Mouse (Mus musculus) cortical plate, adult 2 months (tissue): Measurements from ENCODE around the gene Ndufb3.

ENCODE experiments used
- CTCF ChIP-seq: fragments of 200-500 bp; IDR thresholded peaks from 2 replicates; pipeline ENCODE4 v1.5.1; 2011; ENCODE audit warnings: mild to moderate bottlenecking, control low read depth, low read length; ENCODE audit not compliant: insufficient read depth; ENCODE audit errors: extremely low read depth
- POLR2A ChIP-seq: fragments of 200-500 bp; IDR thresholded peaks from 2 replicates; pipeline ENCODE4 v1.6.1; 2011; ENCODE audit warnings: mild to moderate bottlenecking, low read length, control low read depth; ENCODE audit not compliant: insufficient read depth; ENCODE audit errors: extremely low read depth

- TF ChIP-seq CTCF (no peak), POLR2A (no peak)
These were observed 30.9 kb downstream of the Ndufb3 start for GRCm38 (mm10) chr1:58617076-58617475.
